Mouse (Mus musculus): ENCODE data around the gene Dact3. TPM values are rescaled to one million over a fixed set of nuclear protein-coding genes. Genes with fewer than 3 reads are reported as not detected.

Dact3 gene
- polyA plus RNA-seq, 1 experiment = 1.7 TPM

- peaks cover 2% of the 10 kb centered on the region for H3K4me1 ChIP-seq (ENCODE audit: control insufficient read depth, insufficient read depth, low read length)
- no peak overlapping the region for H3K4me3 ChIP-seq (replicated peaks; ENCODE audit: control insufficient read depth, low read depth, low read length)
- TF ChIP-seq POLR2A (IDR thresholded peaks at IDR 0.05; ENCODE audit: borderline replicate concordance, control insufficient read depth, low read depth, low read length) = no peak
- TF ChIP-seq CTCF (IDR thresholded peaks at IDR 0.05; ENCODE audit: control insufficient read depth, insufficient read depth, low read length) = no peak
- 59% methylated on average over 6 of the region's 6 CpGs for WGBS
- no peak overlapping the region for H3K27ac ChIP-seq (ENCODE audit: control insufficient read depth, insufficient read depth, low read depth, low read length, poor library complexity)
These were observed 15.4 kb downstream of the Dact3 start for GRCm38 (mm10) chr7:16890536-16890935.

- Histone ChIP-seq H3K4me1 (ENCODE audit: control insufficient read depth, insufficient read depth, low read length) (peaks cover 2% of the 10 kb centered on the region), H3K4me3 (replicated peaks; ENCODE audit: control insufficient read depth, low read depth, low read length) (no peak overlapping the region), H3K27ac (ENCODE audit: control insufficient read depth, insufficient read depth, low read depth, low read length, poor library complexity) (no peak overlapping the region)
- WGBS = 4% methylated on average over 23 of the region's 23 CpGs
- TF ChIP-seq POLR2A (IDR thresholded peaks at IDR 0.05; ENCODE audit: borderline replicate concordance, control insufficient read depth, low read depth, low read length) (no peak), CTCF (IDR thresholded peaks at IDR 0.05; ENCODE audit: control insufficient read depth, insufficient read depth, low read length) (no peak)
These were observed 15.8 kb downstream of the Dact3 start for GRCm38 (mm10) chr7:16890944-16891343.

GRCm38 (mm10) chr7:16891641-16892351 is 16.7 kb downstream of the Dact3 start, which contains the start of gene Gng8:
Gene Gng8, plus strand, starts transcription at chr7:16891786.
- Histone ChIP-seq H3K27ac (ENCODE audit: control insufficient read depth, insufficient read depth, low read depth, low read length, poor library complexity) (no peak within 1 kb of the TSS), H3K4me1 (ENCODE audit: control insufficient read depth, insufficient read depth, low read length) (peaks cover 2% of the 10 kb centered on the region)

GRCm38 (mm10) chr7:16892352-16892730 is 17.2 kb downstream of the Dact3 start:
- 46% methylated on average over 9 of the region's 9 CpGs for WGBS
- Histone ChIP-seq H3K4me1 (ENCODE audit: control insufficient read depth, insufficient read depth, low read length) (peaks cover 2% of the 10 kb centered on the region), H3K4me3 (replicated peaks; ENCODE audit: control insufficient read depth, low read depth, low read length) (no peak overlapping the region), H3K27ac (ENCODE audit: control insufficient read depth, insufficient read depth, low read depth, low read length, poor library complexity) (no peak overlapping the region)
- TF ChIP-seq CTCF (IDR thresholded peaks at IDR 0.05; ENCODE audit: control insufficient read depth, insufficient read depth, low read length) (0 out of 2 replicates have a peak, but pooled peaks have one; percentile 8), POLR2A (IDR thresholded peaks at IDR 0.05; ENCODE audit: borderline replicate concordance, control insufficient read depth, low read depth, low read length) (no peak)

More at GRCm38 (mm10) chr7:16891641-16892351, 16.7 kb downstream of the Dact3 start, which contains the start of gene Gng8:
- no peak for TF ChIP-seq POLR2A (IDR thresholded peaks at IDR 0.05; ENCODE audit: borderline replicate concordance, control insufficient read depth, low read depth, low read length)
- TF ChIP-seq CTCF (IDR thresholded peaks at IDR 0.05; ENCODE audit: control insufficient read depth, insufficient read depth, low read length) = peak; percentile 92
- under 1% methylated on average over 30 of the region's 30 CpGs for WGBS
- peak within 1 kb of the TSS; percentile 54 for H3K4me3 ChIP-seq (replicated peaks; ENCODE audit: control insufficient read depth, low read depth, low read length)

GRCm38 (mm10) chr7:16893612-16894011 is 18.5 kb downstream of the Dact3 start:
- 44% methylated on average over 6 of the region's 6 CpGs for WGBS

GRCm38 (mm10) chr7:16894279-16894678 is 19.2 kb downstream of the Dact3 start:
- Histone ChIP-seq H3K4me1 (ENCODE audit: control insufficient read depth, insufficient read depth, low read length) (peaks cover 2% of the 10 kb centered on the region), H3K4me3 (replicated peaks; ENCODE audit: control insufficient read depth, low read depth, low read length) (no peak overlapping the region), H3K27ac (ENCODE audit: control insufficient read depth, insufficient read depth, low read depth, low read length, poor library complexity) (no peak overlapping the region)
- TF ChIP-seq CTCF (IDR thresholded peaks at IDR 0.05; ENCODE audit: control insufficient read depth, insufficient read depth, low read length) (no peak), POLR2A (IDR thresholded peaks at IDR 0.05; ENCODE audit: borderline replicate concordance, control insufficient read depth, low read depth, low read length) (no peak)
- 21% methylated on average over 4 of the region's 4 CpGs for WGBS

More at GRCm38 (mm10) chr7:16893612-16894011, 18.5 kb downstream of the Dact3 start:
- no peak overlapping the region for H3K27ac ChIP-seq (ENCODE audit: control insufficient read depth, insufficient read depth, low read depth, low read length, poor library complexity)
- peaks cover 2% of the 10 kb centered on the region for H3K4me1 ChIP-seq (ENCODE audit: control insufficient read depth, insufficient read depth, low read length)
- no peak overlapping the region for H3K4me3 ChIP-seq (replicated peaks; ENCODE audit: control insufficient read depth, low read depth, low read length)
- TF ChIP-seq POLR2A (IDR thresholded peaks at IDR 0.05; ENCODE audit: borderline replicate concordance, control insufficient read depth, low read depth, low read length) = no peak
- no peak for TF ChIP-seq CTCF (IDR thresholded peaks at IDR 0.05; ENCODE audit: control insufficient read depth, insufficient read depth, low read length)

- TF ChIP-seq CTCF (IDR thresholded peaks at IDR 0.05; ENCODE audit: control insufficient read depth, insufficient read depth, low read length) = peak; percentile 94
- TF ChIP-seq POLR2A (IDR thresholded peaks at IDR 0.05; ENCODE audit: borderline replicate concordance, control insufficient read depth, low read depth, low read length) = no peak
- WGBS = 1% methylated on average over 24 of the region's 24 CpGs
- H3K4me1 ChIP-seq (ENCODE audit: control insufficient read depth, insufficient read depth, low read length) = peaks cover 2% of the 10 kb centered on the region
- H3K27ac ChIP-seq (ENCODE audit: control insufficient read depth, insufficient read depth, low read depth, low read length, poor library complexity) = no peak overlapping the region
- H3K4me3 ChIP-seq (replicated peaks; ENCODE audit: control insufficient read depth, low read depth, low read length) = no peak overlapping the region
These were observed 19.9 kb downstream of the Dact3 start for GRCm38 (mm10) chr7:16895000-16895399.

- H3K4me1 ChIP-seq (ENCODE audit: control insufficient read depth, insufficient read depth, low read length) = peaks cover 2% of the 10 kb centered on the region
- H3K27ac ChIP-seq (ENCODE audit: control insufficient read depth, insufficient read depth, low read depth, low read length, poor library complexity) = no peak overlapping the region
- H3K4me3 ChIP-seq (replicated peaks; ENCODE audit: control insufficient read depth, low read depth, low read length) = no peak overlapping the region
- 44% methylated on average over 10 of the region's 10 CpGs for WGBS
- no peak for TF ChIP-seq CTCF (IDR thresholded peaks at IDR 0.05; ENCODE audit: control insufficient read depth, insufficient read depth, low read length)
- no peak for TF ChIP-seq POLR2A (IDR thresholded peaks at IDR 0.05; ENCODE audit: borderline replicate concordance, control insufficient read depth, low read depth, low read length)
These were observed 20.4 kb downstream of the Dact3 start for GRCm38 (mm10) chr7:16895511-16895910.

Measured in bone marrow, adult 2 months (tissue).